Mouse (Mus musculus) heart, embryonic 15.5 days (tissue): Measurements from ENCODE around the gene Cort. TPM values are rescaled to one million over a fixed set of nuclear protein-coding genes. Genes with fewer than 3 reads are reported as not detected.
A peak's percentile ranks its signal among the peaks of the same experiment; 100 is the strongest.
"Not testable (repeated sequence)": the region's sequence is repeated elsewhere in the genome, so short reads cannot be mapped to it uniquely, and the experiment has no call there.

ENCODE experiments used
- ATAC-seq: fragments of 200-750 bp; cut with Nextera tagmentation; replicated peaks from 2 replicates; pipeline ENCODE4 v1.8.0; 2017; ENCODE audit warnings: low read depth, moderate TSS enrichment; ENCODE audit not compliant: insufficient number of reproducible peaks, insufficient read depth, low FRiP score
- H3K27ac ChIP-seq: fragments of 300-500 bp; sonication (generic); 2 replicates; pipeline ENCODE4 v1.5.1; 2015; ENCODE audit warnings: mild to moderate bottlenecking, inconsistent platforms
- H3K27me3 ChIP-seq: fragments of 300-500 bp; sonication (generic); 2 replicates; pipeline ENCODE4 v1.6.1; 2015; ENCODE audit warnings: inconsistent platforms
- H3K36me3 ChIP-seq: fragments of 300-500 bp; sonication (generic); 2 replicates; pipeline ENCODE4 v1.6.1; 2015; ENCODE audit warnings: mild to moderate bottlenecking, inconsistent platforms
- H3K4me1 ChIP-seq: fragments of 300-500 bp; sonication (generic); replicated peaks from 2 replicates; pipeline ENCODE4 v1.6.1; 2015; ENCODE audit warnings: inconsistent platforms
- H3K4me2 ChIP-seq: fragments of 300-500 bp; sonication (generic); 2 replicates; pipeline ENCODE4 v1.6.1; 2015; ENCODE audit warnings: inconsistent platforms, mild to moderate bottlenecking, moderate library complexity
- H3K4me3 ChIP-seq: fragments of 300-500 bp; sonication (generic); 2 replicates; pipeline ENCODE4 v1.5.1; 2015; ENCODE audit warnings: mild to moderate bottlenecking, inconsistent platforms
- H3K9ac ChIP-seq: fragments of 300-500 bp; sonication (generic); 2 replicates; pipeline ENCODE4 v1.6.1; 2015; ENCODE audit warnings: mild to moderate bottlenecking, inconsistent platforms
- H3K9me3 ChIP-seq: fragments of 300-500 bp; sonication (generic); replicated peaks from 2 replicates; pipeline ENCODE4 v1.6.1; 2016; ENCODE audit warnings: inconsistent platforms
- WGBS: fragments of 180-500 bp; shearing (Covaris S2); methylation state at CpG from one replicate; pipeline ENCODE4 v1.1.7; 2015; ENCODE audit warnings: mixed read lengths; 5-methylcytosine and 5-hydroxymethylcytosine counted together
- polyA plus RNA-seq: library from polyadenylated mRNA; unstranded; fragments of >200 nt; fragmentation: Nextera tagmentation; extraction: Ambion mirVana; gene quantifications from 2 replicates; pipeline ENCODE4 v1.2.1, GENCODE M21; 2015

Cort gene
- polyA plus RNA-seq, result 0.22 and 0.25 TPM in 2 replicates

DNA sequence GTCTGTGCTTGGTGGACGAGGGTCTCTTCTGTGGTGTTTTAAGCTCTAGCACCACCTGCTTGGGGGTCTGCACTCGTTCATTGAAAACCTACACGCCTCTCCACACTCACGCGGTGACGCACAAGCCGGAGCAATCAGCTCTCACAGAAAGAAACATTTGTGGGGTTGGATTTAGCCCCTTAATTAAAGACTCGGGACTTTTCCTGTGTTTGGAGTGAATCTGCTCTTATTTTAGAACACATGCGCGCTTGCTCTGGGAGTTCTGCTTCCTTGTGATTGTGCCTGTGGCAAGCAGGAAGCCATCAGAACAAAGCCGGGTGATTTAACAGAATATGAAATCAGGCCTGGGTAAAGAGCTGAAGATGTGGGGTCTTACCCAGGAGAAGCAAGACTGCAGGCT lies at the start of gene Cort:
Cort (minus strand) TSS at position 101 of the 400 bp plus-strand sequence.
- no peak for ATAC-seq
- Histone ChIP-seq H3K4me1 (0 out of 2 replicates have a peak, but pooled peaks cover 2% of the 10 kb centered on the region), H3K9me3 (no peaks in the 10 kb centered on the region), H3K27ac (no peak within 1 kb of the TSS), H3K27me3 (no peaks in the 10 kb centered on the region), H3K4me3 (no peak within 1 kb of the TSS), H3K4me2 (no peak within 1 kb of the TSS), H3K9ac (no peak within 1 kb of the TSS), H3K36me3 (peaks cover 9% of the 10 kb centered on the region; the same call in 1 of the 2 replicates)
- WGBS, result 80% methylated on average over 11 of the region's 11 CpGs

GRCm38 (mm10) chr4:149173661-149174060 lies 47.1 kb upstream of the Cort start:
- no peaks in the 10 kb centered on the region for H3K9me3 ChIP-seq
- no peak overlapping the region for H3K27ac ChIP-seq
- 75% methylated on average over 6 of the region's 6 CpGs for WGBS
- no peak overlapping the region for H3K9ac ChIP-seq
- no peaks in the 10 kb centered on the region for H3K36me3 ChIP-seq
- no peak for ATAC-seq
- H3K4me2 ChIP-seq, result no peak overlapping the region
- H3K4me1 ChIP-seq, result peaks cover 14% of the 10 kb centered on the region
- no peak overlapping the region for H3K4me3 ChIP-seq
- no peaks in the 10 kb centered on the region for H3K27me3 ChIP-seq

DNA sequence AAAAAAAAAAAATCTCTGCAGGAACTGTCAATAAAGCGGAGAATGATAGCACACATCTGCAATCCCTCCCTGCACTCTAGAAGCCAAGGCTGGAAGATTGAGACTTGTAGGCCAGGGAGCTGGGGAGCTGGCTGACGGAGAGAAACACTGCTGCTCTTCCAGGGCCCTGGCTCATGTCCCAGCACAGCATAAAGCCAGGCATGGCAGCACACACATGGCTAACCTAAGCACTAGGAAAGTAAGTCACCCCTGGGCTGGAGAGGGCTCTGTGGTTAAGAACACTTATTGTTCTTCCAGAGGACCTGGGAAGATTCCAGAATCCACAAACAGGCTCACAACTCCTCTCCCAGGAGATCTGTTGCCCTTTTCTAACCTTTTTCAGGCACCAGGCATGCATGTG lies 46.1 kb upstream of the Cort start:
- H3K4me2 ChIP-seq, result no peak overlapping the region
- peaks cover 17% of the 10 kb centered on the region for H3K4me1 ChIP-seq
- H3K36me3 ChIP-seq, result no peaks in the 10 kb centered on the region
- peak overlapping the region; percentile 55 for H3K27ac ChIP-seq
- ATAC-seq, result peak; percentile 66
- 50% methylated on average over 2 of the region's 2 CpGs for WGBS
- no peaks in the 10 kb centered on the region for H3K9me3 ChIP-seq
- H3K27me3 ChIP-seq, result no peaks in the 10 kb centered on the region
- H3K9ac ChIP-seq, result no peak overlapping the region
- H3K4me3 ChIP-seq, result no peak overlapping the region

DNA sequence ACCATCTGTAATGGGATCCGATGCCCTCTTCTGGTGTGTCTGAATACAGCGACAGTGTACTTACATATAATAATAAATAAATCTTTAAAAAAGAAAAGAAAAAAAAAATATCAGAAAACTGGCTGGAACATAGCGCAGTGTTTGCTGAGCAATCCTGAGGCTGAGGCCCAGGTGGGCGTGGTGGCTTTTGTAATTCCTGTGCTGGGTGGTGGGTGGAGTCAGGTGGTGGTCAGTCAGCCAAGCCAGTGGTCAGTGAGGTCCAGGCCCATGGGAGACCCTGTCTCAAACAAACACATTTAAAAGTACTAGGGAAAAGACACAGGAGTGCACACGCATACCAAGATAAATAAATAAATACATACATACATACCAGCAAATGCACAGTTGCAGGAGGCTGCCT lies 45.5 kb upstream of the Cort start:
- Histone ChIP-seq H3K4me2 (no peak overlapping the region), H3K9ac (no peak overlapping the region), H3K4me3 (no peak overlapping the region), H3K4me1 (peaks cover 18% of the 10 kb centered on the region), H3K27ac (peak overlapping the region; percentile 55), H3K36me3 (no peaks in the 10 kb centered on the region), H3K9me3 (no peaks in the 10 kb centered on the region), H3K27me3 (no peaks in the 10 kb centered on the region)
- no peak for ATAC-seq
- 91% methylated on average over 5 of the region's 5 CpGs for whole genome bisulfite sequencing

- Histone ChIP-seq H3K4me3 (no peak overlapping the region), H3K4me1 (peaks cover 18% of the 10 kb centered on the region), H3K4me2 (no peak overlapping the region), H3K9me3 (no peaks in the 10 kb centered on the region), H3K27me3 (no peaks in the 10 kb centered on the region), H3K9ac (no peak overlapping the region), H3K27ac (no peak overlapping the region), H3K36me3 (no peaks in the 10 kb centered on the region)
- 64% methylated on average over 5 of the region's 5 CpGs for WGBS
- ATAC-seq, result no peak
Measured at GRCm38 (mm10) chr4:149171581-149171981, 45.0 kb upstream of the Cort start.

DNA sequence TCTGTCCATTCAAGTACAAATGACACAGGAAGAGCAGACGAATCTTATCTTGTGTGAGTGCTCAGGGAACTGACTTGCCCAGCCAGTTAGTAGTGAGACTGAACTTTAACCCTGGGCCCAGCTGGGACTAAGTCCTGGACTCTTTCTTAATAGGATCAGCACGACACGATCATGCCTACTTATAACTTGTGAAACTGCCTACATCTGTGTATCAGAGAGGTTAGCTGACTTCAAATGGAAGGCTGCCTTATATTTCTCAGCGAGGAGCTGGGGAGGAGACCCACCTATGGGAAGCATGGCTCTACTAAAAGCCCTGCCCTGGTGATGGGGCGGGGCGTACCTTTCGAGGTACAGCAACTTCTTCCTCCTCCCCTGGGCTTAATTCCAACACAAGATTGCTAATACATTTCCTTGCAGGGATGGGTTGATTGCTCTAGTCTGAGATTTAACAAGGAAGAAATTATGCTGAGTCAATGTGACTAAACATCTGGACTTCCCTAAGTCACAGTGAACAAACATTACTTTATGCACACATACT lies 43.9 kb upstream of the Cort start:
- no peak for ATAC-seq

GRCm38 (mm10) chr4:149169926-149170325 lies 43.4 kb upstream of the Cort start:
- not testable (repeated sequence) for H3K9ac ChIP-seq, H3K4me2 ChIP-seq, H3K36me3 ChIP-seq, H3K27ac ChIP-seq, H3K9me3 ChIP-seq, ATAC-seq, H3K4me3 ChIP-seq, H3K27me3 ChIP-seq
- 79% methylated on average over 7 of the region's 8 CpGs for WGBS
- H3K4me1 ChIP-seq, result peaks cover 30% of the 10 kb centered on the region

More for the DNA sequence above, 43.9 kb upstream of the Cort start:
- Histone ChIP-seq H3K9me3 (no peaks in the 10 kb centered on the region), H3K4me2 (no peak overlapping the region), H3K27ac (no peak overlapping the region), H3K4me3 (no peak overlapping the region), H3K27me3 (no peaks in the 10 kb centered on the region), H3K4me1 (peaks cover 25% of the 10 kb centered on the region), H3K9ac (no peak overlapping the region), H3K36me3 (no peaks in the 10 kb centered on the region)
- 56% methylated on average over 7 of the region's 7 CpGs for WGBS

DNA sequence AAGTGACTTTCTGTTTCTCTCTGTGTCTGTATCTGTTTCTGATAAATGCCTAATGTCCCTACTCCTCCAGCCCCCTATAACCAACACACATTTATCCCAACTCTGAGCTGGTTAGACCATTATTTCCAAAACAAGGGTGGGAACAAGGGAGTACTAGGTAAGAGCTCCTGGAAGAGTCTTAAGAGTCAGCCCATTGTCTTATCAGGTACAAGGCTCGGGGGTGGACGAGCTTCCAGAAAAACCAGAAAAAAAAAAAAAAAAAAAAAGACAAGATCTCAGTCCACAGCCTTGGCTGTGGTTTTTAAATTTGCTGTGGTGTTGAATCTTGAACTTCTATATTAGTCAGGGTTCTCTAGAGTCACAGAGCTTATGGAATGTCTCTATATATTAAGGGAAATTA lies 41.5 kb upstream of the Cort start:
- Histone ChIP-seq H3K9me3 (no peaks in the 10 kb centered on the region), H3K4me2 (peak overlapping the region; percentile 93), H3K4me1 (peaks cover 30% of the 10 kb centered on the region), H3K27ac (no peak overlapping the region), H3K9ac (no peak overlapping the region), H3K4me3 (peak overlapping the region; percentile 94; the same call in 1 of the 2 replicates), H3K27me3 (no peaks in the 10 kb centered on the region), H3K36me3 (no peaks in the 10 kb centered on the region; the same call in none of the 2 replicates)
- ATAC-seq, result no peak
- WGBS, result 39% methylated on average over 2 of the region's 2 CpGs

GRCm38 (mm10) chr4:149166957-149167611 lies 40.5 kb upstream of the Cort start:
- ATAC-seq, result no peak; the same call in none of the 2 replicates
- H3K36me3 ChIP-seq, result peaks cover 5% of the 10 kb centered on the region
- H3K4me2 ChIP-seq, result peak overlapping the region; percentile 93
- H3K4me1 ChIP-seq, result peaks cover 20% of the 10 kb centered on the region
- H3K27ac ChIP-seq, result peak overlapping the region; percentile 83
- peak overlapping the region; percentile 94 for H3K4me3 ChIP-seq
- 1% methylated on average over 27 of the region's 27 CpGs for WGBS
- peak overlapping the region; percentile 95 for H3K9ac ChIP-seq
- H3K9me3 ChIP-seq, result no peaks in the 10 kb centered on the region
- no peaks in the 10 kb centered on the region for H3K27me3 ChIP-seq

- H3K4me1 ChIP-seq, result peaks cover 20% of the 10 kb centered on the region
- no peaks in the 10 kb centered on the region for H3K9me3 ChIP-seq
- peak within 1 kb of the TSS; percentile 95 for H3K9ac ChIP-seq
- H3K4me3 ChIP-seq, result peak within 1 kb of the TSS; percentile 94
- peak within 1 kb of the TSS; percentile 93 for H3K4me2 ChIP-seq
- ATAC-seq, result peak; percentile 99
- no peaks in the 10 kb centered on the region for H3K27me3 ChIP-seq
- under 1% methylated on average over 59 of the region's 59 CpGs for WGBS
- H3K36me3 ChIP-seq, result peaks cover 10% of the 10 kb centered on the region
- H3K27ac ChIP-seq, result peak within 1 kb of the TSS; percentile 86
Measured at GRCm38 (mm10) chr4:149166215-149166946, 39.8 kb upstream of the Cort start, which contains the start of gene Pgd. TSS of gene Pgd (minus strand) at chr4:149166771.

DNA sequence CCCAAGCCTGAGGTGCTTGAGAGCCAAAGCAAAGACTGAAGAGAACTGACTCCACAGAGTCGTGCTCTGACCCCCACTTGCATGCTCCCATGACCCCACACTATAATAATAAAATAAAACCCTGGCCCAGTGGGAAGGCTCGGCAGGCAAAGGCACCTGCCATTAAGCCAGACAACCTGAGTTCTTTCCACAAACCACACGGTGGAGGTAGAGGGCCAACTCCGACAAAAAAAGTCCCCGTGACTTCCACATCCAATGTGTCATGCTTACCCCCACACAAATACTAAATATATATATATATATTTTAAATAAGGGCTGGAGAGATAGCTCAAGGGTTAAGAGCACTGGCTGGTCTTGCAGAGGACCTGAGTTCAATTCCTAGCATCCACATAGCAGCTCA lies 37.6 kb upstream of the Cort start:
- ATAC-seq, result no peak
- no peak overlapping the region for H3K4me2 ChIP-seq
- no peak overlapping the region for H3K4me3 ChIP-seq
- 60% methylated on average over 5 of the region's 5 CpGs for WGBS
- peaks cover 24% of the 10 kb centered on the region for H3K36me3 ChIP-seq
- peaks cover 20% of the 10 kb centered on the region for H3K4me1 ChIP-seq
- H3K27ac ChIP-seq, result no peak overlapping the region
- no peak overlapping the region for H3K9ac ChIP-seq
- no peaks in the 10 kb centered on the region for H3K9me3 ChIP-seq
- H3K27me3 ChIP-seq, result no peaks in the 10 kb centered on the region
